Mouse (Mus musculus): ENCODE measurements at regions not wholly inside any gene's neighbourhood (a gene's known extent, or its start where the extent isn't known, plus 50 kb on each side); places are given as distances from the start of the nearest gene placed in this dataset.

DNA sequence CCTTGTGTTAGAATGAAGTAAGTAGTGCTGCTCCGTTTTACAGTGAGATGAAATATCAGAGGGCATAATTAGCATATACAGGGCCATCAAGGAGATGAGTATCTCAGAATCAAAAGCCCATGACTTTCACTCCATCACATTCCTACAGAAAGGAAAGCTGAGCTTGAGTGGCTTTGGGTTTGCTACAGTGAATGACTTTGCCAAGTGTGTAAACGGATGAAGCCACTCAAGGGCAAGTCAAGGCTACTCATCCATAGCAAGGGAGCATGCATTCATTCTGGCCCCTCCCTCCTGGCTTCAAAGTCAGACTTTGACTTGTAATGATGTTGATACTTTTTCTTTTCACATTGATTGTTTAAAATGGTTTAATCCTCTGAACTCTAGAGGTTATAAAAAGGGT is 246.2 kb upstream of the Tenm4 start:
- no peaks in the 10 kb centered on the region for H3K27me3 ChIP-seq (ENCODE audit: control insufficient read depth, insufficient read depth, low read length)
- no peaks in the 10 kb centered on the region for H3K4me1 ChIP-seq (ENCODE audit: control insufficient read depth, insufficient read depth, low read length)
- H3K27ac ChIP-seq (replicated peaks; ENCODE audit: low read depth, low read length) = no peak overlapping the region
- ATAC-seq (ENCODE audit: low FRiP score, low read depth) (no peak), DNase-seq (ENCODE audit: low spot score) (no peak)
- 93% methylated on average over 2 of the region's 2 CpGs for WGBS
- no peaks in the 10 kb centered on the region for H3K9me3 ChIP-seq (ENCODE audit: control insufficient read depth, low read length)
- no peak overlapping the region for H3K4me3 ChIP-seq (replicated peaks; ENCODE audit: low read length)
- H3K36me3 ChIP-seq (ENCODE audit: control insufficient read depth, insufficient read depth, low read length) = no peaks in the 10 kb centered on the region
- no peak overlapping the region for H3K9ac ChIP-seq (ENCODE audit: low read depth, low read length, severe bottlenecking)
- no peak for TF ChIP-seq POLR2A (IDR thresholded peaks at IDR 0.05; ENCODE audit: borderline replicate concordance, extremely low read depth, insufficient read depth, insufficient read length)
- H3K4me2 ChIP-seq (replicated peaks; ENCODE audit: low read depth, low read length, severe bottlenecking) = no peak overlapping the region

DNA sequence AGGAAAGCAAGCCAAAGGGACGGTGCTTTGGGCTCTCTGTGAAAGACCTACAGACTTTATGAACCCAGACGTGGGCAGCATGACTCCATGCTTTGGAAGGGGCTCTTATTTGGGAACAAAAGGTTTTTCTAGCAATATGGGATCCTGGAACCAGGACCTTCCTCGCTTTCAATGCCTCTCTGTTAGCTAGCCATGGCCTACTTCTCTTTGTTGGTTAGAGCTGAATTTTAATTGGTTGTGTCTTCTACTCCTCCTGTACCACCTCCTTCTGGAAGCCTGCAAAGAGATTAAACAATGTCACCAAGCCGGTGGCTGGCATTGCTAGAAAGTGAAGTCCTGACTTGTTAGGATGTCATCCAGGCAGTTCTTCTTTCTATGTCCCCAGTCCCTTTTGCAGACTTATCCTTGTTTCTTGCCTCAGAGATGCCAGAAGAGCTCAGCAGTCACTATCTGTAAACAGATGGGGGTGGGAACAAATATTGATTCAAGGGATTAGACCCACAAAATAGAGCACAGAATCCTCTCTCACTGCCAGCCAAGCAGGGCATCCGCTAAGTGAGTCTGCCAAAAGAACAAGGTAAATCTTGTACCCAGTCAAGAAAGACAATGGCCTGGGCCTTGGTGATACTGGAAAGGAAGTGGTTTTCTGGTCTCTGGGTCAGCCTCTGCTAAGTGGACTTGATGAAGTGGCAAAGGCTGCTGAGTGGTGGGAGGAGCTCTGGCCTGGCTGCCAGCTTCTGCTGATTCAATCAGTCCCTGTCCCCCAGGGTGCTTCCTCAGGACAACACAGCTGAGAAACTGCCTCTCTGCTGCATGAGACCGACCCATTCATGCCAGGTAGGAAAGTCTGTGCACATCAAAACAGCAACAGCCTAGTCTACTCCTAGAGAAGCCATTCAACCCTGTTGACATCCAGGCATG is 244.7 kb upstream of the Tenm4 start:
- Histone ChIP-seq H3K27me3 (ENCODE audit: control insufficient read depth, insufficient read depth, low read length) (no peaks in the 10 kb centered on the region), H3K27ac (replicated peaks; ENCODE audit: low read depth, low read length) (no peak overlapping the region), H3K36me3 (ENCODE audit: control insufficient read depth, insufficient read depth, low read length) (no peaks in the 10 kb centered on the region), H3K9me3 (ENCODE audit: control insufficient read depth, low read length) (no peaks in the 10 kb centered on the region), H3K4me3 (replicated peaks; ENCODE audit: low read length) (no peak overlapping the region), H3K4me2 (replicated peaks; ENCODE audit: low read depth, low read length, severe bottlenecking) (no peak overlapping the region), H3K4me1 (ENCODE audit: control insufficient read depth, insufficient read depth, low read length) (no peaks in the 10 kb centered on the region), H3K9ac (ENCODE audit: low read depth, low read length, severe bottlenecking) (no peak overlapping the region)
- no peak for TF ChIP-seq POLR2A (IDR thresholded peaks at IDR 0.05; ENCODE audit: borderline replicate concordance, extremely low read depth, insufficient read depth, insufficient read length)
- 75% methylated on average over 6 of the region's 6 CpGs for WGBS
- ATAC-seq (ENCODE audit: low FRiP score, low read depth) = no peak
- DNase-seq (ENCODE audit: low spot score) = no peak

DNA sequence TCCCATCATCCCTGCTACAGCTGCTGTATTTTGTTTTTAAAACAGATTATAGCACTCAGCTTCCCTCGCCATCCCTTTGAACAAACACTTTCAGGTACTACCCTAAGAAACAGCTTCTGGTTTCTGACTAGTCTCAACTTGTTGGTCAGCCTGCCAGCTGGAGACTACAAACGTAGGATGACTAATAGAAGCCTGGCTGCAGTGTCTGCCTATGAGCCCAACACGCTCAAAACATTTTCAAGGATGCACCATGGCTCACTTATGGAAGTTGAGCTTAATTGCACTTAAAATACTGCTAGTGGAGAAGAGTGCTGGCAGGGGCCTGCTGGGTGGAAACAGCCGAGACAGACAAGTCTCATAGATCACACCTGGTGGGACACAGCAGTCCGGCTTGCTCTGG is 234.4 kb upstream of the Tenm4 start:
- no peak overlapping the region for H3K9ac ChIP-seq (ENCODE audit: low read depth, low read length, severe bottlenecking)
- TF ChIP-seq POLR2A (IDR thresholded peaks at IDR 0.05; ENCODE audit: borderline replicate concordance, extremely low read depth, insufficient read depth, insufficient read length) = no peak
- no peaks in the 10 kb centered on the region for H3K9me3 ChIP-seq (ENCODE audit: control insufficient read depth, low read length)

DNA sequence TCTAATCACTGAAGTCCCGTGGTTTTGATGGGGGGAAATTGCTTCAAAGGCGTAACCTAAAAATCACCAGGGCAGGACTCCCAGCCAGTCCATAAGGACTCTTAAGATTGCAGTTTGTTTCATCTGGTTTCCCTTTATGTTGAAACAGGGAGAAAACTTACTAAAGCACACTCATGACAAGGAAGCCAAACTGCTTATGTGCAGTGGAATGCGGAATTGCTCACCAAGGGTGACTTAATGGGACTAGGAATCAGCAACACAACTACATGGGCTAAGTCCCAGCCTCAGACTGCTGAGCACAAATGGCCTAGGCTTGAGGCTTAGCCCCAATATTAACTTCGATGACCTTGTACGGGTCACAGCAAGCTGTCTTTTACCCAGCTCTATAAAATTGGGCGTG is 227.6 kb upstream of the Tenm4 start:
- ATAC-seq (ENCODE audit: low FRiP score, low read depth) (no peak), DNase-seq (ENCODE audit: low spot score) (no peak)
- Histone ChIP-seq H3K9ac (ENCODE audit: low read depth, low read length, severe bottlenecking) (no peak overlapping the region), H3K36me3 (ENCODE audit: control insufficient read depth, insufficient read depth, low read length) (no peaks in the 10 kb centered on the region), H3K4me1 (ENCODE audit: control insufficient read depth, insufficient read depth, low read length) (no peaks in the 10 kb centered on the region), H3K9me3 (ENCODE audit: control insufficient read depth, low read length) (no peaks in the 10 kb centered on the region), H3K4me3 (replicated peaks; ENCODE audit: low read length) (no peak overlapping the region), H3K27me3 (ENCODE audit: control insufficient read depth, insufficient read depth, low read length) (no peaks in the 10 kb centered on the region), H3K4me2 (replicated peaks; ENCODE audit: low read depth, low read length, severe bottlenecking) (no peak overlapping the region), H3K27ac (replicated peaks; ENCODE audit: low read depth, low read length) (no peak overlapping the region)
- no peak for TF ChIP-seq POLR2A (IDR thresholded peaks at IDR 0.05; ENCODE audit: borderline replicate concordance, extremely low read depth, insufficient read depth, insufficient read length)
- WGBS = 80% methylated on average over 6 of the region's 6 CpGs

More for the DNA sequence above, 234.4 kb upstream of the Tenm4 start:
- H3K4me2 ChIP-seq (replicated peaks; ENCODE audit: low read depth, low read length, severe bottlenecking) = no peak overlapping the region
- no peak overlapping the region for H3K4me3 ChIP-seq (replicated peaks; ENCODE audit: low read length)
- no peaks in the 10 kb centered on the region for H3K27me3 ChIP-seq (ENCODE audit: control insufficient read depth, insufficient read depth, low read length)
- H3K4me1 ChIP-seq (ENCODE audit: control insufficient read depth, insufficient read depth, low read length) = no peaks in the 10 kb centered on the region
- H3K27ac ChIP-seq (replicated peaks; ENCODE audit: low read depth, low read length) = no peak overlapping the region
- 76% methylated on average over 5 of the region's 5 CpGs for WGBS
- ATAC-seq (ENCODE audit: low FRiP score, low read depth) (no peak), DNase-seq (ENCODE audit: low spot score) (no peak)
- no peaks in the 10 kb centered on the region for H3K36me3 ChIP-seq (ENCODE audit: control insufficient read depth, insufficient read depth, low read length)

DNA sequence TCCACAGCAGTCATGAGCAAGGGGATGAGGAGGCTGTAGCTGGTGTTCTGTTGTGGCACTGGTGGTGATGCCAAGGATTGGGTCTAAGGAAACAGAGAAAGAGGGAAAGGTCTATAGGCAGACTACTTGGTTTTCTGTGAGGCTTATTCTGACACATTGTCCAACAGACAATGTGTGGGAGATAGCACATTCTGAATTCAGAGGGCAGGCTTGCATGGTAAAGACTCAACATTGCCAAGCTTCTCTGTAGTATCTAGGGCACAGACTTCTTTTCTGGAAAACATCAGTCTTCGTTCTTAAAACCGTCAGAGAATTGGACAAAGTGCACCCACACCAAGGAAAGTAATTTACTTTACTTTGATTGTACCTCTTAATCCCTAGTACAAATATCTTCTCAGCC is 218.7 kb upstream of the Tenm4 start:
- no peak for ATAC-seq (ENCODE audit: low FRiP score, low read depth)
- TF ChIP-seq POLR2A (IDR thresholded peaks at IDR 0.05; ENCODE audit: borderline replicate concordance, extremely low read depth, insufficient read depth, insufficient read length) = no peak

More for the DNA sequence above, 218.7 kb upstream of the Tenm4 start:
- H3K9me3 ChIP-seq (ENCODE audit: control insufficient read depth, low read length) = no peaks in the 10 kb centered on the region
- no peak for DNase-seq (ENCODE audit: low spot score)
- WGBS = 83% methylated on average over 2 of the region's 2 CpGs
- H3K4me2 ChIP-seq (replicated peaks; ENCODE audit: low read depth, low read length, severe bottlenecking) = no peak overlapping the region
- H3K27me3 ChIP-seq (ENCODE audit: control insufficient read depth, insufficient read depth, low read length) = no peaks in the 10 kb centered on the region
- no peaks in the 10 kb centered on the region for H3K4me1 ChIP-seq (ENCODE audit: control insufficient read depth, insufficient read depth, low read length)
- H3K27ac ChIP-seq (replicated peaks; ENCODE audit: low read depth, low read length) = no peak overlapping the region
- no peak overlapping the region for H3K4me3 ChIP-seq (replicated peaks; ENCODE audit: low read length)
- H3K9ac ChIP-seq (ENCODE audit: low read depth, low read length, severe bottlenecking) = no peak overlapping the region
- H3K36me3 ChIP-seq (ENCODE audit: control insufficient read depth, insufficient read depth, low read length) = no peaks in the 10 kb centered on the region
